Mouse (Mus musculus) myocyte (in vitro differentiated cells): ENCODE measurements around the gene Spag9.

Source experiments
- CEBPB ChIP-seq: IDR thresholded peaks from 2 replicates; pipeline ENCODE4 v1.6.1; 2011; ENCODE audit warnings: mild to moderate bottlenecking, moderate library complexity; ENCODE audit not compliant: poor library complexity, insufficient read depth, severe bottlenecking
- E2F4 ChIP-seq: IDR thresholded peaks from one replicate; pipeline ENCODE4 v1.6.1; 2011; ENCODE audit warnings: mild to moderate bottlenecking, control low read depth, moderate library complexity; ENCODE audit not compliant: insufficient read depth
- MAX ChIP-seq: IDR thresholded peaks from one replicate; pipeline ENCODE4 v1.6.1; 2011; ENCODE audit warnings: low read depth, mild to moderate bottlenecking, control low read depth
- MYOD1 ChIP-seq, 3 experiments: IDR thresholded peaks; one replicate each; pipeline ENCODE4 v1.6.1; 2011; ENCODE audit warnings: control low read depth in 2 of 3, low read depth in 2 of 3, mild to moderate bottlenecking in 2 of 3, moderate library complexity in 1 of 3; ENCODE audit not compliant: insufficient read length in 2 of 3, control insufficient read depth in 1 of 3
- MYOG ChIP-seq, 3 experiments: IDR thresholded peaks; one replicate each; pipeline ENCODE4 v1.6.1; 2011; ENCODE audit warnings: control low read depth in 2 of 3, low read depth in 2 of 3, mild to moderate bottlenecking in 2 of 3; ENCODE audit not compliant: insufficient read length in 2 of 3, control insufficient read depth in 1 of 3, insufficient read depth in 1 of 3
- POLR2A ChIP-seq: IDR thresholded peaks from one replicate; pipeline ENCODE4 v1.6.1; 2011; ENCODE audit warnings: low read depth, mild to moderate bottlenecking, control low read depth, moderate library complexity; ENCODE audit not compliant: insufficient read length
- POLR2AphosphoS2 ChIP-seq: IDR thresholded peaks from one replicate; pipeline ENCODE4 v1.6.1; 2011; ENCODE audit warnings: low read depth, control low read depth; ENCODE audit not compliant: insufficient read length
- SRF ChIP-seq: IDR thresholded peaks from one replicate; pipeline ENCODE4 v1.6.1; 2011; ENCODE audit warnings: low read depth; ENCODE audit not compliant: control insufficient read depth, insufficient read length
- TCF12 ChIP-seq: IDR thresholded peaks from one replicate; pipeline ENCODE4 v1.6.1; 2011; ENCODE audit warnings: mild to moderate bottlenecking, control low read depth; ENCODE audit not compliant: poor library complexity, insufficient read depth, severe bottlenecking
- TCF3 ChIP-seq: IDR thresholded peaks from one replicate; pipeline ENCODE4 v1.6.1; 2011; ENCODE audit warnings: low read depth, control low read depth; ENCODE audit not compliant: insufficient read length
- USF1 ChIP-seq: IDR thresholded peaks from one replicate; pipeline ENCODE4 v1.6.1; 2011; ENCODE audit warnings: low read depth, mild to moderate bottlenecking, control low read depth, moderate library complexity

- TF ChIP-seq POLR2AphosphoS2 (no peak), POLR2A (no peak), E2F4 (no peak), MYOD1 (IDR thresholded peaks at IDR 0.05; ENCODE audit: control insufficient read depth in 1 of 3, insufficient read length in 2 of 3, low read depth in 2 of 3) (no peak), MAX (no peak), TCF12 (no peak), USF1 (no peak), MYOG (IDR thresholded peaks at IDR 0.05; ENCODE audit: control insufficient read depth in 1 of 3, insufficient read depth in 1 of 3, insufficient read length in 2 of 3, low read depth in 2 of 3) (no peak), TCF3 (no peak), SRF (no peak), CEBPB (no peak)
Measured at GRCm38 (mm10) chr11:94098840-94099239, 102.9 kb downstream of the Spag9 start.
